18 mouse cellular contexts compared by ENCODE assay signal in the genomic region with DNA sequence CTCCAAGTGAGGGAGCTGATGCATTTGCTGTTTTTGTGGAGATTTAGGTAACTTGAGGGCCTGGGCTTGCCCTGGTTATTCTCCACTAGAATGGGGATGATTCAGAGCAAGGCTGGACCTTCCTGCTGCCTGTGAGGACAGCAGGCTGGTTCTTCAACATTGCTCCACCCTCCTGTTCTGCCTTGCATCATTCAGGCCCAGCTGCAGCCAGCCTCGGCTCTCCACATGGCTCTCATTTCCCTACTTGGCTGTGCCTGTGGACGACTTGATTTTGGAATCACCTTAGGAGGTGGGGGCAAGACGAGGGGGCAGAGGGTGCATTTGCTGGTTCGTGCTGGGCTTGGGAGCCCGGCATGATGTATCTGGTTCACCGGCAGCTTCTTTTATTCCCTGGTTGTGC. TPM values are rescaled to one million over a fixed set of nuclear protein-coding genes. Genes with fewer than 3 reads are reported as not detected.
DNase-seq lines count a peak whose midpoint lies in the region; ATAC-seq lines count a peak whose summit lies in the region.
"Had no signal": no experiment of that assay in that cellular context is flagged by ENCODE, and none has a peak within 500 bp of the region (broad histone marks: within the 10 kb centered on the region; RNA-seq: fewer than 3 reads in every experiment).

No protein-coding gene starts in this region.

- peak; percentile 97 for DNase-seq in heart, adult 11 months
- DNase-seq in urinary bladder, postnatal 14 days (ENCODE audit: low spot score) = peak; percentile 26
- DNase-seq in urinary bladder, adult 2 months (ENCODE audit: low spot score) = no peak
- peak; percentile 15 to 56 for DNase-seq in heart, postnatal 36 days
- DNase-seq in kidney, postnatal 25 days = no peak
- DNase-seq: adrenal gland, adult 8-10 months; cerebellum, adult 11 months; cerebellum, postnatal 25 days; kidney, adult 11 months; kidney, postnatal 10 days; thymus, adult 2 months had no signal

- H3K36me3 ChIP-seq in heart, embryonic 11.5 days (ENCODE audit: control insufficient read depth, insufficient read depth, low read length) = no peaks in the 10 kb centered on the region
- no peaks in the 10 kb centered on the region for H3K36me3 ChIP-seq in hindbrain, embryonic 13.5 days
- H3K36me3 ChIP-seq: limb, embryonic 13.5 days; midbrain, embryonic 10.5 days had no signal

- no peak overlapping the region for H3K4me2 ChIP-seq in heart, embryonic 11.5 days
- no peak overlapping the region for H3K4me2 ChIP-seq in hindbrain, embryonic 13.5 days
- H3K4me2 ChIP-seq: limb, embryonic 13.5 days had no signal

- H3K9ac ChIP-seq in heart, embryonic 11.5 days (ENCODE audit: low read depth, low read length) = no peak overlapping the region
- no peak overlapping the region for H3K9ac ChIP-seq in hindbrain, embryonic 13.5 days
- H3K9ac ChIP-seq: limb, embryonic 13.5 days; liver, embryonic 14.5 days had no signal

- H3K9me3 ChIP-seq in heart, embryonic 11.5 days (replicated peaks; ENCODE audit: control insufficient read depth, low read length) = no peaks in the 10 kb centered on the region
- no peaks in the 10 kb centered on the region for H3K9me3 ChIP-seq in hindbrain, embryonic 13.5 days
- H3K9me3 ChIP-seq: limb, embryonic 13.5 days; midbrain, embryonic 10.5 days had no signal

- H3K27me3 ChIP-seq in heart, embryonic 11.5 days (ENCODE audit: control insufficient read depth, insufficient read depth, low read length) = no peaks in the 10 kb centered on the region; the same call in 1 of the 2 replicates
- H3K27me3 ChIP-seq in hindbrain, embryonic 13.5 days = no peaks in the 10 kb centered on the region
- H3K27me3 ChIP-seq: limb, embryonic 13.5 days had no signal

- WGBS in heart, embryonic 11.5 days (ENCODE audit: insufficient replicate concordance) = 68% methylated on average over 6 of the region's 6 CpGs
- WGBS in hindbrain, embryonic 13.5 days = 90% methylated on average over 6 of the region's 6 CpGs

- intact Hi-C loops in heart, postnatal 36 days (cut with DNase I) = no loop called here

- no peak overlapping the region for H3K4me3 ChIP-seq in heart, embryonic 11.5 days (ENCODE audit: low read depth, low read length)
- H3K4me3 ChIP-seq in hindbrain, embryonic 13.5 days = no peak overlapping the region
- H3K4me3 ChIP-seq: limb, embryonic 13.5 days; midbrain, embryonic 10.5 days had no signal

- H3K27ac ChIP-seq in heart, embryonic 11.5 days (ENCODE audit: low read depth, low read length) = no peak overlapping the region
- H3K27ac ChIP-seq in hindbrain, embryonic 13.5 days = no peak overlapping the region
- H3K27ac ChIP-seq: limb, embryonic 13.5 days; liver, embryonic 14.5 days; midbrain, embryonic 10.5 days had no signal

- H3K4me1 ChIP-seq in heart, embryonic 11.5 days (ENCODE audit: control insufficient read depth, insufficient read depth, low read length) = no peaks in the 10 kb centered on the region
- no peaks in the 10 kb centered on the region for H3K4me1 ChIP-seq in hindbrain, embryonic 13.5 days (replicated peaks)

- no peak for ATAC-seq in heart, embryonic 11.5 days (replicated peaks; ENCODE audit: insufficient number of reproducible peaks, low FRiP score, low TSS enrichment)
- ATAC-seq in hindbrain, embryonic 13.5 days (ENCODE audit: low FRiP score) = no peak
- ATAC-seq: forebrain, embryonic 14.5 days; hindbrain, embryonic 16.5 days had no signal

RNA-seq across cellular contexts. Expression of gene Bmp6, which starts 53.8 kb away (rescaled TPM):
- polyA plus RNA-seq in heart, embryonic 11.5 days (2014; fragmentation: Nextera tagmentation; extraction: Ambion mirVana) = 2.6 and 3.1 TPM in 2 replicates
- 19.4 and 20.0 TPM in 2 replicates for polyA plus RNA-seq in urinary bladder, adult 2 months (2012; rRNA removed)
- total RNA-seq in heart, postnatal 36 days (2021) = 10 to 100 TPM; 21.7 to 34.0 TPM
- polyA plus RNA-seq in hindbrain, embryonic 13.5 days (2015; fragmentation: Nextera tagmentation; extraction: Ambion mirVana) = 3.0 and 3.1 TPM in 2 replicates

Comparison
In these comparisons a context has a peak if more than half of its experiments do, and no peak if none do; other contexts are left out.
1. DNase-seq: peak in heart, adult 11 months (single experiment), urinary bladder, postnatal 14 days (single experiment) and heart, postnatal 36 days (2 of 2); none in urinary bladder, adult 2 months (single experiment) and kidney, postnatal 25 days (0 of 2).